Mouse (Mus musculus): Measurements from ENCODE around the gene Klf3.
A peak's percentile ranks its signal among the peaks of the same experiment; 100 is the strongest.

Gene Klf3

DNA sequence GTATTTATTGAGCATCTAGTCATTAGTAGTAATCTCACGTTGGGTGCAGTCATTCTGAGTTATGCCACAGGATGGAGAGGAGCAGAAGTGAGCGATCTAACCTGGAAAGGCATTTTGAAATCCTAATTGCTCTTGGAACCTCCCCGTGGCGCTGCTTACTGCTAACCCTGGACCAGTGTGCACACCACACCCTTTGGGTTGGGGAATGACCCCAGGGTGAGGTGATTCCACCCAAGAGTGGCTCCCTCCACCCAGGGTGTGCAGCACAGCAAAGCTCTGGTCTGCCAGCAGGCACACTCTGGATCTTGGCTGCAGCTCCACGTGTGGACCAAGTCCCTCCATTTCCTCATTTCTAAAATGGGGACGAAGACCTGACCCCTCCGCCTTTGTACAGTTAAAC is 6.1 kb downstream of the Klf3 start:
- no peak for DNase-seq (ENCODE audit: low read depth, low spot score)

DNA sequence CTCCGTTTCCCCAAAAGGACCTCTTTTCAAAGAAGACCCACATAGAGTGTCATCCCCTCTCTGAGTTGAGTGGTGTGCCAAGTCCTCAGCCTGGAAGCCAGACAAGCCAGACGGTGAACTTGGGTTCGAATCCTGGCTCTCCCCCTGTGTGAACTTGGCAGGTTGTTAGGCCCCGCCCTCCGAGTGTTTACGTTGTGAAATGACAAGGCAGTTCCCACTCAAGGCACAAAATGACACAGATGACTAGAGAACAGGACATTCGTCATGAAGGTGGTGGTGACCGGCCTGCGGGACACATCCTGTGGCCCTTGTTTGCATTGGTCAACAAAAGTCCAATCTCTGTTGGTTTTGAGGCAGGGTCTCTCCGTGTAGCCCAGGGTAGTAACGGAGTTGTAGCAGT is 6.7 kb downstream of the Klf3 start:
- no peak for DNase-seq (ENCODE audit: low read depth, low spot score)

DNA sequence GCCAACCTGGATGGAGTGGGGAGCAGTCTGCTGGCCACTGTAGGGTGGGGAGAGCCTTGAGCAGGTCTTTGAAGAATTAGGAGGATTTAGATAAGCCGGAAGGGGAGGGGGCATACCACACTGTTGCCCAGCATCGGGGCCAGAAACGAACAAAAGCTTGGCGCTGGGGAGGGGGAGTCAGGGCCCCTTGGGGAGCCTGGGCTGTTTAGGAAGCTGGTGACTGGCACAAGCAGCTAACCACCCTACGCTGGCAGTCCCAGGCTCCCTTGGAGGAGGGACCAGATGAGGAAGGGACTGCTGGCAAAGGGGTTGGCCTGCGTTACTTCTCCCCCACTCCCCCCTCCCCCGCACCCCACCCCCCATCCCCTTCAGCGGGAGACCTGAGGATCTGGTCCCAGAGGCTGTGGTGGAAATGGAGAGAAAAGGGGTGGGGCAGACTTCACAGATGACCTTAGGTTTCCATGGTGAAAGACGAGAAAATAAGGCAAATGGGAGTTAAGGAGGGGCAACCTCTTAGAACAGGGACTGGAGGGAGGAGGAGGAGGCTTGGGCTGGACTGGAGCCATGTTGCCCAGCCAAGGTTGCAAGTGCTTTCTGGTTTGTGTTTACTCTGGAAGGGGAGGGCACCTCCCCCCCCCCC is 7.8 kb downstream of the Klf3 start:
- no peak for DNase-seq (ENCODE audit: low read depth, low spot score)

DNA sequence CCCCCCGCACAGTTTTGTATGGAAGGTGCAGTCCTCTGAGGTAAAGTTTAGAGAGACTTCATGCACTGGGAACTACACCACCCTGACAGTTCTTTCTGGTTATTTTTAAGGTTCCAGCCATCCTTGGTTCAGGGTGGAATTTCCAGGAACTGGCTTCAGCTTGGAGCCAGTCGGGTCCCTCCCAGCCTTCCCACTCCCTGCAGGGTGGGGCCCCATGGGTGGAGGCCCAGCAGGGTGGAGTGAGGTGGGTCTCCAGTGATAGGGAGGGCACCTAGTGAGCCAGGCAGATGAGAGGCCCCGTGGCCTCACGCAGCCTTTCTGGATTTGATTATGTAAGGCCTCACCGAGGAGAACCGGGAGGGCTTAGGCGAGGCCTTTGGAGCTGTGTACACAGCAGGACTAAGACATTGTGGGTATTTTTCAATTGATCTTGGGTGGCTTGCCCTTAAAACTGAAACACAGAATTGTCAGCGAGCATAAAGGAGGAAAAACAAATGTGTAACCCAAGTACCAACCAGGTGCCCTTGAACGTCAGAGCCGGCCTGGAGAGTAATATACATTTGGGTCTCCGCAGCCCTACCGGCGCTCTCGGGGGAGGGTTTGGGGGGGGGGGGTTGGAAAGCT is 8.4 kb downstream of the Klf3 start:
- DNase-seq (ENCODE audit: low read depth, low spot score): no peak

DNA sequence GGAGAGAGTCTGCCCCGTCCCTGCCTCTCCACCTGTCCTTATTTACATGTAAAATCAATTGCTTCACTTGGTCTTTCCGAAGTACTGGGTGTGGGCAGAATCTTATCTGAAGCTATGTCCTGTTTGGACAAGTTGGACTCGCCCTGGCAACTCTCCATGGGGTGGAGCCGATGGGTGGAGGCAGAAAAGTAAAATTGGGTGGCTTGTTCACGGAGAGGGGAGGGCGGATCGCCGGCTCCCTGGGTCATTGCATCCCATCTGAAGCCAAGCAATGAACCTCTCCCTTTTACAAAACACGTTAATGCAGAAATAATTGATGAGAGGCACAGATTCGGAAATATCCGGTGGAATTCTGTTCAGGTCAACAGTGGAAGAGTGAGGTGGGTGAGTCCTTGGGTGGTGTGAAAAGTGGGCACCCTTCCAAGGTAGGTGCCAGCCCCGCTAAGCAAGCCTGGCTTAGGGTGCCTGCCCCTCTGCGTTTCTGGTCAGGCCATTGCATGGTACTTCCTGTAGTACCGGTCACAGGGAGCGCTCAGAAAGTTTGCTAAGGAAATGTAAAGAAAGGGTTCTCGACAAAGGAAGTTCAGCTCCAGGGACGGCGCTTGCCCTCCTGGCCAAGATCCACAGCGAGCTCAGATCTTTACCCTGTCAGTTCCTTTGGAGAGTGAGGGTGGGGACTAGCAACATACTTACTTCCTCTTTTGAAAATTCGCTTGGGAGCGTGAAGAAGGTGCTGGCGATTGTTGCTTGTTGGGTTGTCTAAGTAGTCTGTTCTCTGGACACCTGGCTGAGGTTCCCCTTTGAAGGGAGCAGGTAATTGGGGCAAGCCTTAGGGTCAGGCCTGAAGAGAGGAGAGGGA is 9.2 kb downstream of the Klf3 start:
- no peak for DNase-seq (ENCODE audit: low read depth, low spot score)

DNA sequence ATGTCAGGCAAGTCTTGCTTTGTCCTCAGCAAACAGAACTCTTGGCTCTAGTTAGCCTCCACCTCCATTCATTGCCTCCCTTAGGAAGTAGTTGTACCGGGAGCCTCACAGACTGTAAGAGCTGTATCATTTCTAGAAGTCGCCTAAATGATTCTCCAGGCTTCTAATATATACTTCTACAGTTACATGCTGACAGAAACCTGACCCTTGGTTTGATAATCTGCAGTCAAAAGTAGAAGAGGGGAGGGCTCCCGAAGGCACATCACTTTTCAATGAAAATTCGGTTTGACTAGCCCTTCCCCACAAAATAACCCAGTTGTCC is 9.8 kb downstream of the Klf3 start:
- no peak for DNase-seq (ENCODE audit: low read depth, low spot score)

DNA sequence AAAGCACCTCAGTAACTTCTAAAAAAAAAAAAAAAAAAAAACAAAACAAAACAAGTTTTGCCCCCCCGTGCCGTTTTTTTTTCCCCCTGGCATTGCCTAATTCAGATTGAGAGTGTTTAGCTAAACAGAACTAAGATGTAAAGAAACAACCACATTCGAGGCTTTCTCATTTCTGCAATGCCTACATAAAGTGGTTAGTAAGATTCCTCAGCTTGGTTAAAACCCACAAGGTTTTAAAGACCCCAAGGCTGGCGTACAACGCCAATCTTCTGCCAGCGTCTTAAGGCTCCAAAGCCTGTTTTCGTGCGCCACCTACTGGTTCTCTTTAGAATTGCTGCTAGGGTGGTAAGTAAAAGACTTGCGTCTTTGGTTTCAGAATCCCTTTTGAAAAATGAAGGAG is 10.2 kb downstream of the Klf3 start:
- peak; percentile 84 for DNase-seq (ENCODE audit: low read depth, low spot score)

DNA sequence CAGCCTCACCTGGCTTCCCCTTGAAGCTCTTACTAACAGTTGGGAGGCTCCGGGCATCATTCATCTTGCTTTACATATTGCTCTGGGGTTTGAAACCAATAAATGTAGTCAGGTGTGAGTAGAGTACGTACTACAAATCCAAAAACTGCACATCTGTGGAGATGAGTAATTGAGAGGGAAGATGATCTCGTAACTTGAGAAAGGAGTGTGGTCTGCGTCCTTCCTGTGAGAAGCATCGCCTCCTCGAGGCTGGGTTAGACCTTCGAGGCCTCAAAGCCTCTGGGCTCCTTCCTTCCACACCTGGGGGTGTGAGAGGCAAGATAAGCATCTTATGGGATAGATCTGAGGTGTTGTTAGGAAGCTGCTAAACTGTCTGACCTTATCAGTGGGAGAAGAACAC is 11.2 kb downstream of the Klf3 start:
- DNase-seq (ENCODE audit: low read depth, low spot score): no peak

DNA sequence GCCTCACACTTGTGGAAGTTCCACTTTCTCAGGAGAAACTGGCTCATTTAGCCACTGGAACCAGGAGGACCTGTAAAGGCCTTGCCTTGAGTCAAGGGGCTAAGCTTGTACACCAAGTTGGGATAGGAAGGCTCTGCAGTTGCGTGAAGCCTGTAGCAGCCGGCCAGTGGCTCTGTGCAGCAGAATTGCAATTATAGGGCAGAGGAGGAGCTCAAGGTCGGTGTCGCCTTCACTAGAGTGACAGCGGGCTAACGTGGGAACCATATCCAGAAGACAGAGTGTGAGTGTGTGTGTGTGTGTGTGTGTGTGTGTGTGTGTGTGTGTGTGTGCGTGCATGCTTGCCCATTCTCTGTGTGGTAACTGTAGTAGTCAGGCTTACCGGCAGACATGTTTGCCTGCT is 12.4 kb downstream of the Klf3 start:
- no peak for DNase-seq (ENCODE audit: low read depth, low spot score)

DNA sequence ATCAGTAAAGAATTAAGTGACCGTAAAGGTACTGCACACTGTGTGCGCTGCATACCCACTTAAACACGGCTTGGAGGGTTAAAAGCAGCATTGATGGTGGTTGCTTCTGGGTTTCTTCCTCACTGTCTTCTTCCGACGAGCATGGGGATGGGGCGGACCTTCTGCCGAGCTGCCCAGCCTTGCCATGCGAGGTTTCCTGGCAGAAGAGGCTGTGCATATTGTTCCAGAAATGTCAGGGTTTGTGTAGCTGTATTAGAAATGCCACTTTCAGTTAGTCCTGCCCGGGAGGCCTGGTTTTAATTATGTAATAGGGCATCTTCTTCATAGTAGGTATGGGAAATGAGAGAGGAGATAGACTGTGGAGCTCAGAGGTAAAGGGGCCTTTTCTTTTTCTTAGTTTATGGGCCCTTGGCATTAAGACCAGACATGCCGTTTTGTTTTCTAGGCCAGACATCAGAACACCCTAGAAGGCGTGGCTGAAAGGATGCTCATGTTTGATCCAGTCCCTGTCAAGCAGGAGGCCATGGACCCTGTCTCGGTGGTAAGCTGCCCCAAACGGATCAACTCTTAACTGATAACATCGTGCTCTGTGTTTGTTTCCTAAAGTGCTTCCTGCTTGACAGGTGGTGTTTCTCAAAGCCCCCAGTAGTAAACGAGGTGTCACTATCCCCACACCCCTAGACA is 13.2 kb downstream of the Klf3 start:
- no peak for DNase-seq (ENCODE audit: low read depth, low spot score)

DNA sequence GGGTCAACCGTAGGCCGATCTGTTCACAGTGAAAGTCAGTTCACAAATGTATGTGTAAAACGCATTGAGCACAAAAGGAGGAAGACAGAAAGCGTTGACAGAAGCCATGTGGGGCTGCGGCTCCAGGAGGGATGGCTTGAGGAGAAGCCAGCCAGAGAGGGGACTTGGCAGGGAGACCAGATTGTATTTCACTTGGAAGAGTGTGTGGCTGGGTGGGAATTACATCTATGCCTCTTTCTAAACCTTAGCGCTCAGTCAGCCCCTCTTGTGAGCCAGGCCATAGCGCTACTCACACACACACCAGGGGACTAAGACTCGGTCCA is 13.7 kb downstream of the Klf3 start:
- DNase-seq (ENCODE audit: low read depth, low spot score): no peak

DNA sequence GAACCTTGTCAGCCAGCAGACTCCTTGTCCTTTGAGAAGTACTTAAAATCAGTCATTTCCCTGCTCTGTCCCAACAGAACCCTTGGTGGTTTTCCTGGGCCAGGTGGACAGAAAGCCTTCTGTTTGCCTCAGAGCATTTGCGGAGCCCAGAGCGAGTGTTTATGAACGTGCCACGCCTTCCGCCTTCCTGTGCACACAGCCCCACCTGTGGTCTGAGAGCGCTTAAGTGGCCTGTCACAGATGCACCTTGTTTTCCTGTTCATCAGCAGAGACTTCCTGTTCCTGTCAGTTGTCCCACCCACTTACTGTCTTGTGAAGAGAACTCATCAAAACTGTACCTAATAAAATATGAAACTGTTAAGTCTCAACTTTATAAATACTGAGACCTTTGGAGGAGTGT is 16.2 kb downstream of the Klf3 start:
- no peak for DNase-seq (ENCODE audit: low read depth, low spot score)

DNA sequence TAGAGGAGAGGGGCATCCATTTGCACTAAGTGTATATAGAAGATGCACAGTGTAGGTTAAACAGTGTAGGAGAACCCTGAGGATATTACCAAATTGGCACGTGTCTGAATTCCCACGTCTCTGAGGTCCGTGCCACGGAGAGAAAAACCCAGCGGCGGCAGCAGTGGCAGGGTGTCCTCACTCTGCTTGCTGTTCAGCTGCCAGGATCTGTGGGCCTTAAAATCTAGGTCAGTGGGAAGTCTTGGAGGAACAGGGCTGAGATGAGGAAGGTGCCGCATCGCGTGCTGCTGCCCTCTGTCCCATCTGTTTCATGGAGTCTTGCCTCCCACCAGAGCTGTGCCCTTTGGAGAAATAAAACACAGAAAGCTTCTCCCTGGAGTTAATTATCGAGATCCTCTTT is 16.9 kb downstream of the Klf3 start:
- no peak for DNase-seq (ENCODE audit: low read depth, low spot score)

DNA sequence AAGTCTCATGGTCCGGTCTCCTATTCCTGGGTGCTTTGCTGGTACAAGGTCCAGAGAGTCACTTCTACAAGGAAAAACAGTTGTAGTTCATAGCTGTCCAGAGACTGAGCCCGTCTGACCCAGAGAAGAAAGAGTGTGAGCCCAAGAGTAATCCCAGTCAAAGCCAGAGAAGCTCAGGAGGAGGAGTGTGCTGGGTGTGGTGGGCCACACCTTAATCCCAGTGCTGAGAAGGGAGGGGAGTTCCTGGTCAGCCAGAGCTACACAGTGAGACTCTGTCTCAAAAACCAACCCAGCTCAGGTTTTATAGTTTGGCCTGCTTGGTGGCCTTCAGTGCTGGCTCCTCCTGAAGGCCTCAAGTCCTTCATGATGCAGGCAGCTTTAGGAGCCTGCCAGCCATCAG is 18.1 kb downstream of the Klf3 start:
- DNase-seq (ENCODE audit: low read depth, low spot score): no peak

DNA sequence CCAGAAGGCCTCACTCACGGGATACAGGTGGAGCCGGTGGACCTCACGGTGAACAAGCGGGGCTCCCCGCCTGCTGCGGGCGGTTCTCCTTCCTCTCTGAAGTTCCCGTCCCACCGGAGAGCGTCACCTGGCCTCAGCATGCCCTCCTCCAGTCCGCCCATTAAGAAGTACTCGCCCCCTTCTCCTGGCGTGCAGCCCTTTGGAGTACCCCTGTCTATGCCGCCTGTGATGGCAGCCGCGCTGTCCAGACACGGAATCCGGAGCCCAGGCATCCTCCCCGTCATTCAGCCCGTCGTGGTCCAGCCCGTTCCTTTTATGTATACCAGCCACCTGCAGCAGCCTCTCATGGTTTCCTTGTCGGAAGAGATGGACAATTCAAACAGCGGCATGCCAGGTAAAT is 18.8 kb downstream of the Klf3 start:
- DNase-seq (ENCODE audit: low read depth, low spot score): no peak

DNA sequence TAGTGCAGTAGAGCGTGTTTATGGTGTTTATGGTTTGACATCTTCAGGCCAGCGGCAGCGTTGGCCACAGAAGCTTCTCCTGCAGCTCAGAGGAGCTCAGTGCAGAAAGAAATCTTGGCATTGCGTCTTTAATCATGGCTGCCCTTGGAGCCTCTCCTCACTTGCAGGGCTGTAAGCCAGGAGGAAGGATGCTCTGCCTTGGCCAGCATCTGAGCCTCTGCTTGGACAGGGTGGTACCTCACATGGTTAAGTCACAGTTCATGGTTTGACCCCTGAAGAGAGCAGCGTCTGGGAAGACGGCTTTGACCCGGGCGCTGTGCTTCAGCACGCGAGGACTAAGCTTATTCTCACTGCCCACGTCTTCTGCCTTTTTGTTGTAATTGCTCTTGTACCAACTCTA is 20.2 kb downstream of the Klf3 start:
- no peak for DNase-seq (ENCODE audit: low read depth, low spot score)

DNA sequence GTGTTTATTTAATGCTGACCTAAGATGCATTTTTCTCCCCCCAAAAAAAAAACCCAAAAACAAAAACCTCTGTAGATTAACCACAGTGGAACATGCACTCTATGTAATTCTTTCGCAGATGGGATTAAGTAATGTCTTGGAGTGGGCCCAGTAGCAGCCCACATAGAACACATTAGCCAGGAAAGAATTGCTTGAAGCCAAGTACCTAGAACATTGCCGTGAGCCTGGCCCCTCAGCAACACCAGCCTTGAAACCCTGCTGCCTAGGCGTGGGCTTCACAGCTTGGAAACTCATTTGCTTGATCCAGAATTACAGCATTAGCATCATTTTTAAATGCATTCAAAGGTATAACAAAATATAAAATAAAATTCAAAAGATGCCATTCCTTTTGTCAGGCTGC is 21.6 kb downstream of the Klf3 start:
- DNase-seq (ENCODE audit: low read depth, low spot score): no peak

DNA sequence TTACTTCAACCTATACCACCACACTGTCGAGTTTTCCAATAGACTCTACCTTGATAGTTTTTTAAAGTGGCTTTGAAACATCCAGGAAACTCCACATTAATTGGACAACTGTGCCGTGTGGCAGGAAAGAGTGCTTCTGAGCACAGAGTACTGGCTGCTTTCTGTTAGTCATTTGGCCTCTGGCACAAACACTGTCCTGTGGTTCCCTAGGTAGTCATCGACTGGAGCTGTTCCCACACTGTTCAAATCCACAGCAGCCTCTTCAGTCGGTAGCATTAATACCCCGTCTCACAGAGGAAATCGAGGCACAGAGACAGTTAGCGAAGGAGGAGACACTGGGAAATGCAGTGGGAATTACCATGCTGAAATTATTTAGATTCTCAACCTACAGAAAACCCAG is 22.3 kb downstream of the Klf3 start:
- no peak for DNase-seq (ENCODE audit: low read depth, low spot score)

DNA sequence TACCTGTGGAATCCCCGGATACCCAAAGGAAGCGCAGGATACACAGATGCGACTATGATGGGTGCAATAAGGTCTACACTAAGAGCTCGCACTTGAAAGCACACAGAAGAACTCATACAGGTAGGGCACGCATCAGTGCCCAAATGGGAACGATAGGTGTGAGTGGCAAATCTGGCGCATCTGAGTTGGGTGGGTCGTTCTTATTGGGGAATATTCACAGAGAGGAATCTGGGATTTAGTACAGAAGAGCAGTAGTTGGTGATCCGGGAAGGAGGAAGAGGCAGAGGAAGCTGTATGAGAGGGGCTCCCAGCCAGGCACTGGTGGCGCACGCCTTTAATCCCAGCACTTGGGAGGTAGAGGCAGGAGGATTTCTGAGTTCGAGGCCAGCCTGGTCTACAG is 24.0 kb downstream of the Klf3 start:
- no peak for DNase-seq (ENCODE audit: low read depth, low spot score)

DNA sequence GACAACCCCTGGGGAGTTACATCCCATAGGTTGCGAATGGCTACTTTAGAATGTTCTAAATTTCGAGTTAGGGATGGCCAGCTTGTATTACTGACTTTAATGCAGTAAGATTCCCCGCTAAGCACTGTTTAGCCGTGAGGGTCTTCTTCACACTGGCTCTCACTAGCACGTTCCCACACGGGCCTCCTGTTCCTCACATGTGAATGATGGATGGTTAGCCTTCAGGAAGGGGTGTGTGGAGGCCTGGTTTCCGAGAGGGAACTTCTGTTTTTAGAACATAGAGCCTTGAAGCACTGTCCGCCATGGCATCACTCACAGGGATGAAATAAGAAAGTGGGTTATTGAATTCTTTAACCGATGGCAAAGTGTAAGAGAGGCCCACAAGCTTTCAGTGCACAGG is 25.1 kb downstream of the Klf3 start:
- no peak for DNase-seq (ENCODE audit: low read depth, low spot score)

DNA sequence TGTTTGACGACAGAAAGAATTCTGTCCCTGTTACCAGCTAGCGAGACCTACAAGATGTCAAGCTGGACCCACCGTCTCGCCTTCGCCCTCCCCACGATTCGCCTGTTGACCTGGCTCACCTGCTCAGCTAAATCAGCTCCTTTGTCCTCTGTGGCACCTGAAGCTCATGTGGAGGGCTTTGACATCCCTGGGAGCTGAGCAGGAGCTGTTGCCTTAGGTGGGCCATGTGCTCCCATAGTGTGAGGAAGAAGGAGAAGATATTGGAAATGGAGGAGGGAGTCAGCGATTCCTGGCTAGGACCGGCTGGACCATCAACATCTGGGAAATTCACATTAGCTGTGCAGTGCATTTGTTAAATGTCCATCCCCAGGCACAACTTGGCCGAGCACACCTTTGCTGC is 26.4 kb downstream of the Klf3 start:
- DNase-seq (ENCODE audit: low read depth, low spot score): no peak

DNA sequence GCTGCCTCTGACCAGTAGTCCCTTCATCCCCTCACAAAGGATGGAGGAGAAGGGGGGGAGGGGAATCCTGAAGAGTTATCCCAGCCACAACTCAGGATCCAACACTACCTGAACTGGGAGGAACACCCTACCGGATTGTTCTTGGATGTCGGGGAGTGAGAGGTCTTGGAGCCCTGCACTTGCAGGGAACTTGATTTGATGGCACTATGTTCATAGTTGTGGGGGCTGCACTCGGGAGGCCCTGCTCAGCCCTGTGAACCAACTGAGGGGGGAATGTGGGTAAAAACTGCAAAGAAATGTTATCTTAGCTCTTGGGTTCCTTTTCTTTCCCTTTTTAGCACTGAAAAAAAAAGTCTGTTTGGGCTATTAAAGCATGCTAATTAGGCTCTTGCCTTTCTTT is 27.6 kb downstream of the Klf3 start:
- DNase-seq (ENCODE audit: low read depth, low spot score): no peak

DNA sequence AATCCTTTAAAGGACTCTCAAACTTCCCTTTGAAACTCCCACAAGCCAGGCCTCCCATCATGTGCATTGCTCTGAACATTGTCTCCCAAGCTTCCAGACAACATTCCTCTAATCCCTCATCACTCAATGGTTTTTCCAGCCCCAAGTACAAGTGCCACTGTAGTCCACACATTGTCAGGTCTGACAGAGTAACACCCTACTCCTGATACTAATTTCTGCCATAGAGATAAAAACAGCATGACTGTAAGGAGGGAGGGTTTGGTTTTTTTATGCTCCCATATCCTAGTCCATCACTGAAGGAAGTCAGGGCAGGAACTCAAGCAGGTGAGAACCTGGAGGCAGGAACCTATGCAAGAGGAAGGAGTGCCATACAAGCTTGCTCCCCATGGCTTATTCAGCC is 30.2 kb downstream of the Klf3 start:
- no peak for DNase-seq (ENCODE audit: low read depth, low spot score)
